ENCODE assay signal across 8 mouse cellular contexts in genomic region chr6:146501316-146501865, GRCm38 (mm10). TPM values are rescaled to one million over a fixed set of nuclear protein-coding genes. Genes with fewer than 3 reads are reported as not detected.
DNase-seq lines count a peak whose midpoint lies in the region; ATAC-seq and TF ChIP-seq lines count a peak whose summit lies in the region.

No protein-coding gene starts in this region.

- DNase-seq in cerebellum, adult 11 months: peak; percentile 22
- no peak for DNase-seq in cerebellum, postnatal 25 days
- DNase-seq in c-Kit-positive CD71-negative TER-119-negative erythroid progenitor cells, embryonic 14.5 days (ENCODE audit: low read depth): peak; percentile 41
- peak; percentile 67 for DNase-seq in gastrocnemius, adult 2 months
- no peak for DNase-seq in hindbrain, embryonic 14.5 days (ENCODE audit: low spot score)
- DNase-seq in spleen, postnatal 14 days (ENCODE audit: low spot score in 2 of 2): peak; percentile 50 to 59

- peak; percentile 25; the same call in 1 of the 2 replicates for ATAC-seq in hindbrain, embryonic 14.5 days (ENCODE audit: low FRiP score)
- ATAC-seq in limb, embryonic 13.5 days (ENCODE audit: low FRiP score, low read depth): peak; percentile 36
- peak; percentile 36 for ATAC-seq in midbrain, embryonic 12.5 days (ENCODE audit: low FRiP score, low read depth)

- H3K36me3 ChIP-seq in hindbrain, embryonic 14.5 days (replicated peaks; ENCODE audit: control insufficient read depth, insufficient read depth): no peaks in the 10 kb centered on the region
- no peaks in the 10 kb centered on the region for H3K36me3 ChIP-seq in limb, embryonic 13.5 days
- H3K36me3 ChIP-seq in midbrain, embryonic 12.5 days: no peaks in the 10 kb centered on the region

- peak overlapping the region; percentile 85 for H3K4me3 ChIP-seq in gastrocnemius, adult 2 months
- H3K4me3 ChIP-seq in hindbrain, embryonic 14.5 days (replicated peaks; ENCODE audit: low read length): peak overlapping the region; percentile 62
- H3K4me3 ChIP-seq in limb, embryonic 13.5 days: peak overlapping the region; percentile 74
- H3K4me3 ChIP-seq in midbrain, embryonic 12.5 days: peak overlapping the region; percentile 56

- H3K9me3 ChIP-seq in hindbrain, embryonic 14.5 days (ENCODE audit: control insufficient read depth, low read length): no peaks in the 10 kb centered on the region
- no peaks in the 10 kb centered on the region for H3K9me3 ChIP-seq in limb, embryonic 13.5 days
- no peaks in the 10 kb centered on the region for H3K9me3 ChIP-seq in midbrain, embryonic 12.5 days

- peak overlapping the region; percentile 60 for H3K9ac ChIP-seq in hindbrain, embryonic 14.5 days
- H3K9ac ChIP-seq in limb, embryonic 13.5 days: peak overlapping the region; percentile 74
- H3K9ac ChIP-seq in midbrain, embryonic 12.5 days (replicated peaks): peak overlapping the region; percentile 26; the same call in 1 of the 2 replicates

- TF ChIP-seq CTCF in gastrocnemius, adult 2 months (IDR thresholded peaks at IDR 0.05): no peak

- H3K4me2 ChIP-seq in hindbrain, embryonic 14.5 days (replicated peaks): peak overlapping the region; percentile 100
- peak overlapping the region; percentile 97 for H3K4me2 ChIP-seq in limb, embryonic 13.5 days (replicated peaks)
- H3K4me2 ChIP-seq in midbrain, embryonic 12.5 days (replicated peaks): peak overlapping the region; percentile 99

- H3K27ac ChIP-seq in gastrocnemius, adult 2 months: peak overlapping the region; percentile 89
- no peak overlapping the region for H3K27ac ChIP-seq in hindbrain, embryonic 14.5 days
- H3K27ac ChIP-seq in limb, embryonic 13.5 days: peak overlapping the region; percentile 33; the same call in 1 of the 2 replicates
- H3K27ac ChIP-seq in midbrain, embryonic 12.5 days (replicated peaks): no peak overlapping the region; the same call in 1 of the 2 replicates

- H3K4me1 ChIP-seq in hindbrain, embryonic 14.5 days (replicated peaks; ENCODE audit: control insufficient read depth, insufficient read depth, low read length): peaks cover 11% of the 10 kb centered on the region
- peaks cover 12% of the 10 kb centered on the region for H3K4me1 ChIP-seq in limb, embryonic 13.5 days
- H3K4me1 ChIP-seq in midbrain, embryonic 12.5 days: peaks cover 14% of the 10 kb centered on the region

- peaks cover 30% of the 10 kb centered on the region for H3K27me3 ChIP-seq in hindbrain, embryonic 14.5 days (ENCODE audit: control insufficient read depth, insufficient read depth, low read length)
- peaks cover 18% of the 10 kb centered on the region for H3K27me3 ChIP-seq in limb, embryonic 13.5 days
- peaks cover 43% of the 10 kb centered on the region for H3K27me3 ChIP-seq in midbrain, embryonic 12.5 days

- intact Hi-C loops in gastrocnemius, adult 2 months (cut with DNase I): loop anchor here (2.0 to 5.0 kb wide), 3 partner anchors 34 to 91 kb away; partner anchors contain the start of genes Fgfr1op2 and Ints13

- under 1% methylated on average over 30 of the region's 30 CpGs for WGBS in hindbrain, embryonic 14.5 days
- under 1% methylated on average over 30 of the region's 30 CpGs for WGBS in limb, embryonic 13.5 days
- WGBS in midbrain, embryonic 12.5 days: 1% methylated on average over 30 of the region's 30 CpGs

RNA-seq across cellular contexts. Expression of gene Itpr2, which starts 0.6 kb away (rescaled TPM):
- total RNA-seq in gastrocnemius, adult 2 months (2021): 1 to 10 TPM; 7.4 to 9.9 TPM
- 6.2 and 6.8 TPM in 2 replicates for polyA plus RNA-seq in hindbrain, embryonic 14.5 days (2014; fragmentation: Nextera tagmentation; extraction: Ambion mirVana)
- 10.2 and 13.3 TPM in 2 replicates for polyA plus RNA-seq in limb, embryonic 13.5 days (2015; fragmentation: Nextera tagmentation; extraction: Ambion mirVana)
- polyA plus RNA-seq in midbrain, embryonic 12.5 days (2016; fragmentation: Nextera tagmentation; extraction: Ambion mirVana): 4.3 and 5.1 TPM in 2 replicates

Comparison
In these comparisons a context has a peak if more than half of its experiments do, and no peak if none do; other contexts are left out.
1. DNase-seq: peak in cerebellum, adult 11 months (single experiment), c-Kit-positive CD71-negative TER-119-negative erythroid progenitor cells, embryonic 14.5 days (single experiment), gastrocnemius, adult 2 months (single experiment) and spleen, postnatal 14 days (2 of 2); none in cerebellum, postnatal 25 days (0 of 2) and hindbrain, embryonic 14.5 days (single experiment).
2. H3K27ac ChIP-seq: peak in gastrocnemius, adult 2 months (single experiment) and limb, embryonic 13.5 days (single experiment); none in hindbrain, embryonic 14.5 days (single experiment) and midbrain, embryonic 12.5 days (single experiment).
3. Peak in every context shown above with its lines, with median percentiles within 50 percentile points of each other: H3K4me3 ChIP-seq, ATAC-seq, H3K4me2 ChIP-seq and H3K9ac ChIP-seq.